Mouse (Mus musculus) retina, postnatal 7 days (tissue): ENCODE results near the gene Pnpla6.

Experiments
- DNase-seq: peaks from one replicate; pipeline ENCODE4 v3.0.0-alpha.2; 2012; ENCODE audit warnings: low read depth, low spot score

Gene Pnpla6

DNA sequence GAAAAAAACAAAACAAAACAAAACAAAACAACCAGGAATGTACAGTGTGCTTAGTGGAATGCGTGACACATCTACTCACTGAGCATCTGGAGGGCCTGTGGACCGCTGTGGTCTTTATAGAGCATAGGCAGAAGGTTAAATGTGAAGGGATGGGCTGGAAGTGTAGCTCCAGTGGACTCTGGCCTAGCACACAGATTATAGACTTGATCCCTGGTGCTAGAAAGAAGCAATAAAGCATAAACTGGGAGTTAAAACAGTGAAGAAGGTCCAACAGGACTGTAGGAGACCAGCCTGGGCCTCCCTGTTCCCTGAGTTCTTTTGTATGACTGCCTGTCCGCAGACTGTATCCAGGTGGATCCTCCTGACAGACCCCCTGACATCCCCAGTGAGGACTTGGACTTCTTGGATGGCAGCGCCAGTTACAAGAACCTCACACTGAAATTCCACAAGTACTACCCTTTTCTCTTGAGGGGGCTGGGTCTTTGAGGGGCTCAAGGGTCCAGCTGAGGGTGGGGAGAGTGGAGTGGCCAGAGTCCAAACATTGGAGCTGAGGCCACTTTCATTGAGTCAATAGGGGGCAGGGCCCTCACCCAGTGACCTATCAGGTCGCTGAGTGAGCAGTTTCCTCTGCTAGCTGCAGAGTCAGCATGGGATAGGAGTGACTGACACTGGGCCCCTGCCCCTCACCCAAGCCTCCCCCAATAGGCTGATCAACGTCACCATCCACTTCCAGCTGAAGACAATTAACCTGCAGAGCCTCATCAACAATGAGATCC, 7.0 kb upstream of the Pnpla6 start:
- DNase-seq = no peak

- DNase-seq = no peak
These were observed 420 bp upstream of the Pnpla6 start for GRCm38 (mm10) chr8:3514681-3515247.

- no peak for DNase-seq
These were observed 710 bp downstream of the Pnpla6 start for GRCm38 (mm10) chr8:3515771-3516417.

DNA sequence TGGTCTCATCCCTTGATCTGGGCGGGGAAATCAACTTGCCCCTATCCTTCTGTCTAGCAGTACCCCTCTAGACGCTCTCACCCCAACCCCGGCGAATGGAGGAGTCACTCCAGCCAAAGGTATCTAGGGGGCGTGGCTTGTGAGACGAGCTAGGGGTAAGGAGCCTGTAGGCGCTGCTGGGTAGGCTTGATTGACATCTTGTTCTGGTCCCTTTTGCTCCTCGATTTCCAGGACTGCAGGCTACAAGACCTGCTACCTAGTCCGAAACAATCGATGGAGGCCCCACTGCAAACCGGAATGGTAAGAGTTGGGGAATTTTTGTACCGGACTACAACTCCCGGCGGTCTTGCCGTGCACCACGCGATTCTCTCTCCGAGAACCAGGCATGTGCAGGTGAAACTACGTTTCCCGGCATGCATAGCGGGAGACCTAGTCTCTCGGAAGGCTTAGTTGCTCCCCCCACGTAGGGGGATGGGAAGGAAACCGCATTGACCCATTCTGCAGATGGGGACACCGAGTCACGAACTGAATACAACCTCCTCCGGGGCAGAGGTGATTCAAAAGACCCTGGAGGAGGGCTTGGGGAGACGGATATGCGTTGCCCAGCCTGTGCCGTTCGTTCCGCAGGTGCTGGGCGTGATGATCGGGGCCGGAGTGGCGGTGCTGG, 1.4 kb downstream of the Pnpla6 start:
- DNase-seq = peak; percentile 85

GRCm38 (mm10) chr8:3517117-3517495, 1.9 kb downstream of the Pnpla6 start:
- DNase-seq = no peak

DNA sequence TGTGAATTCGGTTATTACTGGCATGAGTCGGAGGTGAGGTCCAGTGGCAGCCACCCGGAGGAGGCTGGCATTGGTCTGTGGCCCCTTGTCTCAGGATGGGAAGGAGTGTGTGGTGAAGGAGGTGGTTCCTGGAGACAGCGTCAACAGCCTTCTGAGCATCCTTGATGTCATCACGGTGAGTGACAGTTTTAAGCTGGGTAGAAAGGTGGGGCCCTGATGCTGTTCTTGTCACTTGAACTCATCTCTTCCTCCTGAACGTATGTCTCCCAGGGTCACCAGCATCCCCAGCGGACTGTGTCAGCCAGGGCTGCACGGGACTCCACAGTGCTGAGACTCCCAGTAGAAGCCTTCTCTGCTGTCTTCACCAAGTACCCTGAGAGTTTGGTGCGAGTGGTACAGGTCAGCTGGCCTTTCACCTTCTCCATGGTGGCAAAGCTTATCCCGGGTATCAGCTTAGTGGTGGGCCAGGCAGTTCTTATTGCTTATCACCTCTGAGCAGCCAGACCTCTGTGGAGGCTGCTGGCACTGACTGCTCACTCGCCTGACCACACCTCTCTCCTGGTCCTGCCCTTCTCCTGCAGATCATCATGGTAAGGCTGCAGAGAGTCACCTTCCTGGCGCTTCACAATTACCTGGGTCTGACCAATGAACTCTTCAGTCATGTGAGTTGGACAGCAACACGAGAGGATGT, 7.0 kb downstream of the Pnpla6 start:
- no peak for DNase-seq

DNA sequence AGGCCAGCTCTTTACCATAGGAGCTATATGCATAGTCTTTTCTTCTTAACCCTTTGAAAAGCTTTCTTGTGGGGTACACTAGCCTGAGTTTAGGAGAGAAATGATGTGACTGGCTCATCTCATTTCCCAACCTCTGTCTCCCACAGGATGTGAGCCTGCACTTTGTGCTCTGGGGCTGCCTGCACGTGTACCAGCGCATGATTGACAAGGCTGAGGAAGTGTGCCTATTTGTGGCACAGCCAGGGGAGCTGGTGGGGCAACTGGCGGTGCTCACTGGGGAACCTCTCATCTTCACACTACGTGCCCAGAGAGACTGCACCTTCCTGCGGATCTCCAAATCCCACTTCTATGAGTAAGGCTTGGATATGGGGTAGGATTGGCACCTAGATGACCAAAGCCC, 15.6 kb downstream of the Pnpla6 start:
- DNase-seq = no peak

DNA sequence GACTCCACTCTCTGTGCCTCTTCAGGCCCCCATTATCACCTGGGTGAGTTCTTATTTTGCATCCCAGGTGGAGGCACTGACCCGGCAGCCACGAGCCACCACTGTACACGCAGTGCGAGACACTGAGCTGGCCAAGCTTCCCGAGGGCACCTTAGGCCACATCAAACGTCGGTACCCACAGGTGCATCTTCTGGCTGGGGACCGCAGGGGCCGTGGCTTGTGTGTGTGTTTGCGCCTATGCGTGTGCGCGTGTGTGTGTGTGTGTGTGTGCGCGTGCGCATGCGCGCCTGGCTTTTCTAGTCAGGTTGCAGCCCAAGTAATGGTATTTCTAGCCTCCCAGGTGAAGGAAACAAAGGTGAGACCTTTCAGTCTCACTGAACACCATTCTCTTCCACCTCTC, 16.8 kb downstream of the Pnpla6 start:
- DNase-seq = no peak

DNA sequence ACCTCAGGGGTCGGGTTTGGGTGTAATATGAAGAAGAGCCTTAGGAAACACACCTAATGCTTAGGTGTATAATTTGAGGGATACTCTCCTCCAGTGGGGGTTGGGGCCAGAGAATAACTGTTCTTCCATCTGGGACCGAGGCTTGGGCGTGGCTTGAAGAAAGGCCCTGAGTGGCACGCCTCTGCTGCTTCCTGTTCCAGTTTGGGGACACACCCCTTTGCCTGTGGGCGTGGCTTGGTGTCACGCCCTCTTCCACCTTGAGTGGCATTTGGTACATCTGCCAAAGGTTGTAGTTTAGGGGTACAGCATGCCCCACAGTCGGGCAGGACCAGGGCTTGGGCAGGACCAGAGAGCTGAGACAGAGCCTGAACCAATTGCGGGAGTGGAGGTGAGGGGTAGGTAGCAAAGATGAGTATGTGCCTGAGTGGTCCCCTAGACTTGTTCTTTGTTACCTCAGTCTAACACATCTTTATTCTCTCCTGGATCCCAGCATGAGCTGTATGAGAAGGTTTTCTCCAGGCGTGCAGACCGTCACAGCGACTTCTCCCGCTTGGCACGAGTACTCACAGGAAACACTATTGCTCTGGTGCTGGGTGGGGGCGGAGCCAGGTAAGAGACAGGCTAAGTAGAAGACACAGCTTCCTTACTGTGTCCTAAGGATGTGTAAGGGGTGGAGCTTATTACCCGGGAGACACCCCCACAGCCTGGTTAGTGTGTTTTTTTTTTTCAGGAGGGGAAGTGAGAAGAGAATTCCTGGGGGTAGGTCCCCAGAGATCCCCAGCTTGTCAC, 21.1 kb downstream of the Pnpla6 start:
- no peak for DNase-seq

GRCm38 (mm10) chr8:3536940-3537339, 21.8 kb downstream of the Pnpla6 start:
- no peak for DNase-seq

- no peak for DNase-seq
These were observed 22.5 kb downstream of the Pnpla6 start for GRCm38 (mm10) chr8:3537666-3538065.

- no peak for DNase-seq
These were observed 24.0 kb downstream of the Pnpla6 start for GRCm38 (mm10) chr8:3539146-3539545.

- no peak for DNase-seq
These were observed 24.9 kb downstream of the Pnpla6 start for GRCm38 (mm10) chr8:3540076-3540475.

DNA sequence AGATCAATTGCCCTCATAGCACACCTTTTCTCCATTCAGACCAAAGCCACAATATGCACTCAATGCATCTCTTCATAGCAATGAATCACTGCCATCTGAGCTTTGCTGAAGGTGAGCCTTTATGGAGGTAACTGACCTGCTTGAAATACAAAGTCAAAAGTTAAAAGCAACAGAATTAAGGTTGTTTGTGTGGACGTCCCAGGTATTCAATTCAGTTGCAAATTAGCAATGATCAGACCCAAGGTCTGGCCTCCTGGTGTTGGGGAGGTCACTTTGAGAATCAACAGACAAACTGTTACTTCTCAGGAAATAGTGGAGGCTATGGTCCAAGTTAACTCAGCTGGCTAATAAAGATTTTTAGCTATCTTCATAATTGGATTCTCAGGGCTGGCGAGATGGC, 31.3 kb downstream of the Pnpla6 start:
- DNase-seq = no peak

GRCm38 (mm10) chr8:3552240-3552639, 37.1 kb downstream of the Pnpla6 start:
- DNase-seq = no peak

DNA sequence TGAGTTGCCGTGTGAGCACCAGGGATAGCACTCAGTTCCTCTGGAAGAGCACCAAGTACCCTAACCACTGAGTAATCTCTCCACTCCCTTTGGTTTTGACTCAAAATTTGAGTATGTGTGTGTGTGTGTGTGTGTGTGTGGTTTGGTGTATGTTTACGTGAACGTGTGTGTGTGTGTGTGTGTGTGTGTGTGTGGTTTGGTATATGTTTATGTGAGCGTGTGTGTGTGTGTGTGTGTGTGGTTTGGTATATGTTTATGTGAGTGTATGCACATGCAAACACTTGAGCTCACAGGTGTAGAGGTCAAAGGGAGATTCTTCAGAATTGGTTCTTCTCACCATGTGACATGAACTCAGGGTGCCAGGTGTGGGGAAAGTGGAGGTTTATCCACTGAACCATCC, 40.9 kb downstream of the Pnpla6 start:
- no peak for DNase-seq

GRCm38 (mm10) chr8:3567641-3568371, 52.6 kb downstream of the Pnpla6 start, which contains the start of gene C330021F23Rik:
C330021F23Rik (plus strand) TSS chr8:3567990.
- DNase-seq = no peak

- no peak for DNase-seq
These were observed 53.2 kb downstream of the Pnpla6 start for GRCm38 (mm10) chr8:3568378-3568777.

- no peak for DNase-seq
These were observed 54.6 kb downstream of the Pnpla6 start for GRCm38 (mm10) chr8:3569784-3570183.

DNA sequence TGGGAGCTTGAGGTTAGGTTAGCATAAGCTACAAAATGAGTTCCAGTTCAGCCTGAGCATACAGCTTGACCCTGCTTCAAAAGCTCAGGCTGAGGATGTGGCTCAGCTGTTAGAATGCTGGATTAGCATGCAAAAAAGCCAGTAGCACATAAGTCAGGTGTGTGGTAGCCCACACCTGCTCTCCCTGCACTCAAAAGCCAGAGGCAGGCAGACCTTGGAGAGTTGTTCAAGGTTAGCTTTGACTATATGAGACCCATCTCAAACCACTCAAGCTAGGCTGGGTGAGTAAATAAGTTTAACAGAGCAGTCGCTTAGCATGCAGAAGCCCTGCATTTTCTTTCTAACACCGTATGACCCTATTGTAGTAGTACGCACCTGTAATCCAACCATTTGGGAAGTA, 59.4 kb downstream of the Pnpla6 start:
- DNase-seq = no peak
